Mouse (Mus musculus) heart, adult 11 months (tissue): ENCODE measurements around the gene Dohh.
A peak's percentile ranks its signal among the peaks of the same experiment; 100 is the strongest.

Experiments
- DNase-seq: peaks from one replicate; pipeline ENCODE4 v3.0.0; 2022

Gene Dohh

DNA sequence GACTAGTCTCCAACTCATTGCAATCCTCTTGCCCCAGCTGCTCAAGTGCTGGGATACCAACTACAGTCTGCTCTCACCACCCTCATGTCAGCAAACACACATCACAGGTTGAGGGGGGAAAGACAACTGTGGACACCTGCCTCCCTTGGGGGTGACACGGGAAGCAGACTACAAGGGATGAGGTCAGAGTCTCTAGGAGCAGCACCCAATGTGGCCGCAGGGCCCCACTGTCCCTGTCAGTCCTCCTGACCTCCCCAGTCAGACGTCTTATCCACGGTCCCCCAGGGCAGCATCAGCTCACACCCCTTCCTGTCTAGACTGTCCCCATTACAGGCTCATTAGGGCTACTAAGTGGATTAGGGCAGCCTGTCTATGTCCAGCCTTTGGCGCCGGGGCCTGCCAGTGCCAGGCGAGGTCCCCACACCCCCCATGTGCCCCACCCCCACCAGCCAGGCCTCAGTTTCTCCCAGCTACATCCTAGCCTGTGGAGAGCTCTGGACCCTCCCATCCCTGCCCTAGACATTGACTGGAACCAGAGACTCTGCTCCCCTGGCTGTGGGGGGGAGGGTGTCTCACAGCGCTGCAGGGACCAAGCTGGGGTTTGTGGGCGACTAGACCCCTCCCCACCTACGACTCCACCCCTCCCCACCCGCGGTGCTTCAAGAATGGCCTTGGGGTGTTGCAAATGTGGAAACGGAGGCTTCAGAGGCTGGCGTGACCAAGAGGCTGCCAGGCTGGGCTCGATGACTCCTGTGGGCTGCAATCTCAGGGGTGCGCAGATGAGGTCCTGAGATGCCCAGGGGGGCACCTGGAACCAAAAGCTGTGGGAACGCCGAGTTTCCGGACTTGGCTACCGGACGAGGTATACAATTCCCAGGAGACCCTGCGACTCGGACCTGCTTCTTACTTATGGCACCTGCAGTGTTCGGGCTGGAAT lies 22.5 kb downstream of the Dohh start:
- peak; percentile 96 for DNase-seq

DNA sequence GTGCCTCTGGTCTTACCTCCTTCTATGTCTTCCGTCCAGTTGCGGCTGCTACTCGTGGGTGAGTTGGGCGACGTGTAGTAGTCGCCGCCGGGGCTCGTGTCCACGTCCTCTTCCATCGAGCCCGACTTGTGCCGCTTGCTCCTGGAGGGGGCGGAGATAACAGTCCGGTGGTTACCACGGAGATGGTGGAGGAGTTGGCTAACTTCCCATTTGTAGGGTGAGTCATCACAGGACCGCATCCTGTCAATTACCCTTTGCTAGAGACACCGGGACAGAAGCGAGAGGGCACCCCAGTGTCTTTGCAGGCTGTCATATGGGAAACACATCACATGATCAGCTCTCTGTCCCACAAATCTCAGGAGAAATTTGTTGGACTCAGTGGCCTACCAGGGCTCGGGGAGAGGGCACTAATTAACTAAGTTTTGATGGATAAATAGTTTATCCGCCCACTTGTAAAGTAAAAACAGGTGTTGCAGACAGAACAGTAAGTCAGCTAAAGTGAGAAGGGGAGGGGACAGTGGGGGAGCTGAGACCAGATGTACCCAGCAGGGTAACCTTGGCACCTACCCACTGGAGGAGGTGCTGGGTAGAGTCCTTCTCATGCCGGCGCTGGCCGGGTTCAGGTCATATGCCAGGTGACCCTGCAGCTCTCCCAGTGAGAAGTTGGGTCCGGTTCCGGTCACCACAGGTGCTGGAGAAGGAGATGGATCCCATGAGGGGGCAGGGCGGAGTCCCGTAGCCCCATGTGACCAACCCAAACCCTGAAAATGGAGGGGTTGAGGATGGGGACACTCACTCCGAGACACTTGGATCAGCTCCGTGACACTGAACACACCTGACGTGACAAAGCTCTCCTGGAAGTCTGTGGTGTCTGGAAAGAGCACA lies 23.6 kb downstream of the Dohh start:
- peak; percentile 99 for DNase-seq

DNA sequence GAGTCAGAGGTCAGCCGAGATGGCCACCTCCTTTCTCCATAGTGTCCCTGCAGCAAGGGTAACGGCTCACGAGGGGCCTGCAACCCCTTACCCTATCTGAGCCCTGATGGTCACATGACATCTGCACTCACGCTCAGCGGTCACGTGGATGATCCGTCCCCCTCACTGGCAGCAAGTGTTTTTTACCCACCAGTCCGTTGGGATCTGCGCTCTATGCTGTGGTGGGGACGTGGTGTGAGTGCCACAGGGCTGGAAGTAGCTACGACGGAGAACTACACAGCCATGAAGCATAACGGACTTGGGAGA lies 24.1 kb downstream of the Dohh start:
- peak; percentile 95 for DNase-seq

DNA sequence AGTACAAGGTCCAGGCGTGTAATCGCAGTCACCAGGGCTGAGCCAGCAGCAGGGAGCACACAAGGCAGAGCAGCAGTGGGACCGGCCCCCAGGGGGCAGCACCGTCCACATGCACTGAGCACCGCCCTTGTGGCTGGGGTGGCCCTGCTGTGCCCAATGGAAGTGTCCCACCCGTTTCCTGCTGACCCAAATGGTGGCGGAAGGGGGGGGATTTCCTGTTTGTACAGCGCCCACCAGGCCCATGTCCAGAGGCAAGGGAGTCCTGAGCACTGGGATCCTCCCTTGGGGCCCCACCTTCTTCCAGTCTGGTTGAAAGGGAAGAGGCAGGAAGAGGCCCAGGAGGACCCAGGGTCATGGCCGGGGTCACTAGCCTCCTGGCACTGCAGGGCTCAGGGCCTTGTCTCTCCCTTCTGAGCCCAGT lies 24.7 kb downstream of the Dohh start:
- DNase-seq = peak; percentile 100

DNA sequence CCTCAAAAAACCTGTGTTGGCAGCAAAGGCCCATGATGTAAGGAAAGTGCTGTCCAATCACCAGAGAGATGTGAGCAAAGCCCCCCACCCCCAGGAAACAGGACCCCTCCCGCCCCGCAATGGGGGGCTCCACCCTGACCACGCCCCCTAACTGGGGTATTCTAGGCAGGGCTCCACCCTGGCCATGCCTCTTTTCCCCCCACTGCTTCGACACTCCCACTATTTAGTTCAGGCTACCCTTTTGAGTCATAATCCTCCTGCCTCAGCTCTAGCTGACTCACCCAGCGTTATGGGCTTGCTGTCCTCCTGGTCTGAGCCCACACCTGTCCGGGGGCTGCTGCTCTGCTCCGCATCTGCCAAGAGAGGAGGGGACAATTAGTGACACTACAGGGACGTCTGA lies 25.1 kb downstream of the Dohh start:
- DNase-seq = no peak

DNA sequence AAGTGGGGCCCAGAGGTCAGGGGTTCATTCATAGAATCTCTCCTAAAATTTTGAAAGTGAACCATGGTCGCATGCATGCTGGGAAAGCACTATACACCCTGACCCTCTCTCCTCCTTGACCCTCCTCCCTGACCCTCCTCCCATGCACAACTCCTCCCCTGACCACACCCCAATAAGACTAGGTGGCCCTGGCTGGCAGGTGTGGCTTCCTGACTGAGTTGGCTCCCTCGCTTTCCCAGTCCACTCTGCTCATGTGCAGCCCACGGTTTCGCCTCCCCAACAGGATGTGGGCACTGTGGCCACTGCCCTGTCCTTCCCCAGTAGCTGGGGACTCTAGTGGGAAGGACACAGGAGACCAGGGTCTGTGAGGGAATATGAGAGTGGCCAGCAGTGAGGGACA lies 26.1 kb downstream of the Dohh start:
- DNase-seq = peak; percentile 97

DNA sequence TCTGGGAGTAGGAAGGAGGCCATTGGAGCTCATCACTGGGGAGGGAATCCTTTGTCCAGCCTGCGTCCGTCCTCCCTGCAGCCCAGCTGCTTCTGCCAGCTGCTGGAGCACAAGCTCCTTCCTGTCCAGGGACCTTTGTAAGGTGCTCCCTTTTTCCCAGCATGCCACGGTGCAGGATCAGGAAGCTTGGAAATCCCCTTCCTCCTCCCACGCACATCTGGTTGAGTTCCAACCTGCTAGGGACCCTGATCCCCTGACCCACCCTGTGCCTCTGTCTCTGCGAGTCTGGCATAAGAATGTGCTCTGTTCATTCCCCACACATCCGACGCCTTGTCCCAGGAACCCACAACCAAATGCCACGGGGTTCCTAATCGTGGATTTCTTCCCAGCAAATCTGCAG lies 26.8 kb downstream of the Dohh start:
- peak; percentile 98 for DNase-seq

DNA sequence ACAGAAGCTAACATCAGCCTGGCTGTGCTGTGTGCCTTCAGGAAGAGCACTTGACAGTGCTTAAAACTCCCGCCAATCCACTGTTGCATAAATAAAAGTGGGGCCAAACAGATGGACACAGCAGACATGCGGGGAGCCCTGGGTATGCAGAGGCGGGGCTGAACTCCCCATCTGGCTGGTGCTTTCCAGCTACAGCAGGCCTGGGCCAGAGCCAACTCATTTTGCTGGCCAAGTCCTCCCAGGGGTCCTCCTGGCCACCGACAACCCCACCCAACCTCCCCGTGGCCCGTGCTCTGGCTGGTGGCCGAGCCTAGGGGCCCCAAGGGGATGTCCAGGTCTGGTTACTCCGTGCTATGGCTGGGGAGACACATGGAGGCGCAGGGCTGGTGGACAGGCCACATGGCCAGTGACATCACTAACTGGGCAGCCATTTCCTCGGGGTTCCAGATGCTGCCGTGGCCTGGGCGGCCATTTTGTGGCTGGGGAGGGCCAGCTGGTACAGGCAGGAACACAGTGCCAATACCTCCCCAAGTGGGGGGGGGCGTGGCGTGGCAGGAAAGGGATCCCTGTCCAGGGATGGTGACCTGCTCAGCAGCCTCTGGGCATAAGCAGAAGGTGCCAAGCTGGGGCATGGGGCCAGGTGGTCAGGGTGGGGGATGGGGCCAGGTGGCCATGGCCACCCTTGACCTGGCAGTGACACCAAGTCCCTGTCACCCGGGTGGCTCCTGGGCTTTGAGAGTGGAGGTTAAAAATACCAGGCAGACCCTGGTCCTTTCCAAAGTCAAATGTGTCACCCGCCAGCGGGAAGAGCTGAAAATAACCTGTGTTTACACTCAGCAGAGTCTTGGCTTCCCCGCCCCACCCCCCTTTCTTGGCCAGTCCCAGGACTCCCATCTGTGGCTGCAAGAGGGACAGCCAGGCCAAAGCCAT lies 27.5 kb downstream of the Dohh start:
- DNase-seq = peak; percentile 100

DNA sequence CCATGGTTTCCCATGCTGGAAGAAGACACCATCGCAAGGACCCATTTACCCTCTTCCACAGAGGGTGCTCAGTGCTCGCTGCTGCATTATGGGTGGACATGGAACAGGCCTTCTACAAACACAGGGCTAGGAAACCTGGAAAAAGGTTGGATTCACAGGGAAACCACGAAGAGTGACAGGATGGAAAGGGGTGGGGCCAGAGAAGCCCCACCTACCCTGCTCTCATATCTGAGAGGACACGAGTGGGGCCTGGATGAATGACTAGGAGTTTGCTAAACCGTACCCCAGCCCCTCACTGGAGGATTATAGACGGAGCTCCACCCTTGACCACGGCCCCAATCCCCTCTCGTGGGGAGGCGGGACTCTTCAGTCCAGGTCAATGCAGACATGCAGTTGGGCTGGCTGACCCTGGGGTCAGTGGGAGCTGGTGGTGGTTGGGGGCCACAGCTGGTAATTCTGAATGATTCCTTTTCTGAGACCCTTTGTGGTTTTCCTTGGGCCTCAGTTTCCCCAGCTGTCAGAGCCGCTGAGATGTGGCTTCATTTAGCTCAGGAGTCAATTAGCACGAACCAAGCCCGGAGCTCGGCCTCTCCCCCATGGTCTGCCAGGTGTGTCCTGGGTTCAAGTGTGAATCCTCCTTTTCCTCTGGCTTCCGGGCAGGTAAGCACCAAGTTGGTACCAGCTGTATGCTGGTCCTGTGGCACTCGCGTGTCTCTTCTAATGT lies 28.5 kb downstream of the Dohh start:
- DNase-seq = peak; percentile 97

DNA sequence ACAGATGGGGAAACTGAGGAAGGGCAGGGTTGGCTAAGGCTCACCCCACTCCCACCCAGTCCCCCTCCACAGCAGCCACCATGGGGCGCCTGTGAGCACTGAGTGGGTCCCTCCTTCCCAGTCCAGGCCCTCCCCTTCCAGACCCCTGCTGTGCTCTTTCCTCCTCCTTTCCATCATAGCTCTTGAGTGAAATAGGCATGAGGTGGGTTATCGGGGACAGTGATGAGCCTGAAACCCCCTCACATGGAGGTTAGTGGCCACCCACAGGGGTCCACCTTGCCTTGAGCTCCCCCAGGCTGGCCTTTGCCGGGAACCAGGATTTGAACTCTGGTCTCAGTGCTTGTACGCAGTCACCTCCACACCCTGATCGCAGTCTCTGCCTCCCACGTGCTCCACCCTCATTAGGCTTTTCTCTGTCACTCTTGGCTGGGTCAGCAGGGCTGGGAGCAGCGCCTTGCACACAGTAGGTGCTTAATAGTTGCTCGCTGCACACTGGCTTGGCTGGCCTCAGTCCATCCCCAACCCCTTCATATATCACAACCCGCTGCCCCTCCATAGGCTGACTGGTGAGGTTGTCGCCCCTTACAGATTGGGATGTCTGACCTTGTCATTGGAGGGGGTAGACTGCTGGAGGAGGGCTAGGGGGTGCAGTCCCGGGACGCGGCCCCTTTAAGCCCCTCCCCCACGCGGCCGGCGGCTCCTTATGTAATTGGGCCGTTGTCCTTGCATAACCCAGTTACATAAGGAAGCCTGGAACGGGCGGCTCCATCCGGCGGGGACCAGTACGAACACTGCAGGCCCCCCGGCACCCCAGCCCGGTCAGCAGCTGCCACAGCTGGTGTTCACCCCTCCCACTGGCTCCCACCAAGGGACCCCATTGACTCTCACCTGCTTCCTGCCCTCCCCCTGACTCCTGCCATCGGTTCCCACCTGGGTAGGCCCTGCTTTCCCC lies 29.4 kb downstream of the Dohh start:
- peak; percentile 100 for DNase-seq

DNA sequence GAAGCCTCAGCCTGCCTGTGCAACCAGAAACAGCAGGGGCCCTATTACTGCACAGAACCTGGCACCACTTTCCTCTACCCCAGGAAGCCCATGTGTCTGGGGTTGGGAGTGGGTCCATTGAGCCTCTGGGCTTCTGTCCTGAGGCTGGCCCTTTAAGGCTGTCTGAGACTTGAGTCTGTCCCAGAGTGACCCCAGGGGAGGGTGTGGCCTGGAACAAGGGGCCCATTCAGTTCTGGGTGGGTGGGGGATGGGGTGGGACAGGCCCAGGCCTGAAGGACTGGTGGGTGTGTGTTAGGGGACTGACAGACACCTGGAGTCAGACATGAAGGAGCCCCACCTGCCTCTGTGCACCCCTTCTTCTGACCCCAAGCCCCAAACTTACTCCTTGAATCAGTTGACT lies 30.5 kb downstream of the Dohh start:
- peak; percentile 98 for DNase-seq

DNA sequence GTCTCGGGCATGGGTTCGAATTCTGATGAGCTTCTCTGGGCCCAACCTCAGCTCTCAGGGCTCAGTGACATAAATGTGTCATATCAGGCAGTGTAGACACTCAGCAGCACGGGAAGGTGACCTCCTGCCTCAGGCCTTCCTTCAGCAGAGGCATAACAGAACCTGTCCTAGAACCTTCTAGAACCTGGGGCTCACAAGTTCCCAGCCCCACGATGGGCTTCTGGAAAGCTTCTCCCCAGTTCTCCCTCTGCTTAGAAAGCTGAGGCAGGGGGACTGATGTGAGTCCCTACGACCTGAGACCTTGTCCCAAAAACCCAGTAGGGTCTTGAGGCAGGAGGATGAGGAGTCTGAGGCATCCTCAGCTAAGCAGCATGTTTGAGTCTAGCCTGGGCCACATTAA lies 30.9 kb downstream of the Dohh start:
- no peak for DNase-seq

DNA sequence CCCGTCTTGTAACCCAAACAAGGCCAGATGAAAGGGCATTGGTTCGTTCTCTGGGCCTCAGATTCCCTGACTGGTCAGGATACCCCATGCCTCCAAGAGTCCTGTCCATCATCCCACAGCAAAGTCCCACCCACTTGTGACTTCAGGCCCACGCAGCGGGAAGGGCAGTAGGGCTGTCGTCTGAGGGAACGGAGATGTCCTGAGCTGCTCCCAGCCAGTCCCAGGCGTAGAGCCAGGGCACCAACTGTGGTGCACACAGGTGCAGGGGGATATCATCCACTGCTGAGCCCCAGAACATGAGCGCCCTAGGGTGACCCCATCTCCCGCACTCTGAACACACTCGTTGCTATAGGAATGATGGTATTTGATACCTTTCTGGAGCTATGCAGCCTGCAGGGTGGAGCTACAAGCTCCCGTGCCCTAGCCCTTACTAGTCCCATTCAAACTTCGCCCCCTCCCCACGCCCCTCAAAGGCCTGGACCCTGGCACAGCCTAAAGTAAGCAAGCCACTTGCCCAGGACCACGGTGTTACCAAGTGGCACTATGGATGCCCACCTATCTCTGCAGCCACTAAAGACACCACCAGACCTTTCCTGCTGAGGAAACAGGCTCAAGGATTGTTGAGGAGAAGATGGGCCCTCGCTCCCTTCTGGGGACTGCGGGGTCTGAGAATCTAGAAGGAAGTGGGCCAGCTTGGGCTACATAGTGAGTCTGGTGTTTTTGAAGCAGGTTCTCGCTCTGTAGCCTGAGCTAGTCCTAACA lies 31.5 kb downstream of the Dohh start:
- DNase-seq = peak; percentile 98

DNA sequence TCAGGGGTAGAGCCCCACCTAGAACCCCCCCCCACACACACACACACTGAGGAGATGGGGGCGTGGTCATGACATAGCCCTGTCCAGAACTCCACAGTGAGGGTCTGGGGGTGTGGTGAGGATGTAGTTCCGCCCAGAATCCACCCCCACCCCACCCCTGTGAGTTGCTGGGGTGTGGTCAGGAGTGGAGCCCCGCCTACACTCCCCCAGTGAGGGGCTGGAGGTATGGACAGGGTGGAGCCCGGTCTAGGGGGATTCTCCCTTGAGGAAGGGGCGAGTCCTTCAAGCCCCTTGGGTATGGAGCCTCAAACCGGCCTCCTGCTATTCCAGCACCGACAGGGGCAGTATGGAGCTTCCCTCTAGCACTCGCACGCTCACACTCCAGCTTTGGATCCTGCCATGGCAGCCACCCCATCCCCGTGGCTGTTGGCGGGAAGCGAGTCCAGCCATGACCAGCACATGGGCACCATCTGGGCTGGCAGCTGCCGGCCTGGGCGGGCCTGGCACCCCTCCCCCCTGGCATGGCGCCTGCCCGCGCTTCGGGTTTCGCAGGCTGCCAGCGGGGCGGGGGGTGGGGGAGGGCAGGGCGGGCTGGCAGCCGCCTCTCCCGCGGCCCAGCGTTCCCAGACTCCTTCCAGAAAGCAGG lies 32.5 kb downstream of the Dohh start:
- DNase-seq = peak; percentile 99

DNA sequence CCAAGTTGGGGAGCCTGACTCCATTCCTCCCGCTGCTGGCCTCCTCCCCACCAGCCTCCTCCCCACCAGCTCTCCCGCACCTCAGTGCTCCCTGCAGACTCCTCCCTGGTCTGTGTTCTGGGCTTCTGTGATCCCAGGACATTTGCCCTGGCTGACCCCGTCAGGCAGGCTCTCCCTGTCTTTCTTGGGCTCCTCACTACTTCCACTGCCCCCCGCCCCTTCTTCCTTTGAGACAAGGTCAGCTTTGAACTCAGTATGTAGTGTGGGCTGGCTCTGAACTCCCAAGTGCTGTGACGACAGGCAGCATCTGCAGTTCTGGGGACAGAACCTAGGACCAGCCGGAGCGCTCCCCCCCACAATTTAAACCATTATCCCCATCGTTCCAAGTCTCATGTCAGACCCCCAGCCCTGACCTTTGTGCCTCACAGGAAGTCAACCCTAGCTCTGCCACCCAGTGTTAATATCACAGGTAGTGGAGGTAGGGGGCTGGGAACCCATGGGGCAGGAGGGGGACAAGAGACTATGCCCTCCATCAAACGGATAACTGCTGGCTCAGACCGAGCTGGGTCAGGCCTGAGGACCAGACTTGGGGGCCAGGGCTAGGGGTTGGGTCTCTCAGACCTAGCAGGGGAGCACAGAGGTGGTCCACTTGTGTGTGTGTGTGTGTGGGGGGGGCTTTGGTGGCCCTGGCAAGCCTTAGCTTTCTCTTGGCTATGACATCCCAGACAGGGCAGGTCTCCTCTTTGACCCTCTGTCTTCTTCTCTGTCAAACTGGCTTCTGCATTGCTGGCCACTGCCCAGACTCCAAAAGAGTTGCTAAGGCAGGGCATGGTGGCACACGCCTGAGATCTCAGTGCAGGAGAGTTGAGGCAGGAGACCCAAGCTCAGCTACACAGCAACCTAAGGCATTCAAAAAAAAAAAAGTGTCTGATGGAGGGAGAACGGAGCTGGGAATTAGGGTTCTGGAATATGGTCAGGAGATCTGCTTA lies 33.3 kb downstream of the Dohh start:
- DNase-seq = peak; percentile 96

DNA sequence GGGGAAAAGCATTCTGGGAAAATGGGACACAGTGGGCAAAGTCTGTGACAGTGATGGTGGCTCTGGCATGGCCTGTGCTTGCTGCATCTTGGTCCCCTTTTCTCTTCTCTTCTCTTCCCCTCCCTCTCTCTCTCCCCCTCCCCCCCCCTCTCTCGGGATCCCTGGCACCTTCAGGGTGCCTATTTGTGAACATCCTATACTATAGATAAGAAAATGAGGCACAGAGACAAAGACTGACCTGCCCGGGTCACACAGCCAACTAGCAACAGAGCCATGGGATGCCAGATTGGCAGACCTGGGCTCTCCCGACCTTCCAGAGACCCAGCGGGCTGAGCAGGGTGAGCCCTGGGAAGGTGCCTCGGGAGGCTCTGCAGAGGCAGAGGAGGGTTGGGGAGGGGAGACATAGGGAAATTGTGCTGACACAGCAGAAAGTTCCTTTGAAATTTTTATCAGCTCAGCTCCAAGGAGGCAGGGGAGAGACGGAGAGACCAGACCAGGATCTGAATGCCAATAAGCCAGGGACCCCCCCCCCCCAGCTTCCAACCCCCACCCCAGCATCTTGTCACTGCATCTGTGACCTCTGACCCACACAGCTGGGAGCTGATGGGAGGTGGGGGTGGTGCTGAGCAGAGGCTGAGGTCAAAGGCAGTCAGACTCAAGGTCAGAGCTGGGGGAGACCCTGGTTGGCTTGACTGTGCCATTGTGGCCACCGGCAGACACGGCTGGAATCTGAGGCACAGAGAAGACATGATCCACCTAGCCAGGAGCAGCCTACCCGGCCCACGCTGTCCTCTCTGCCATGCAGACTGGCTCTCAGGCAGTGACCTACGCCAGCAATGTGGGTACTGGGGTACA lies 34.2 kb downstream of the Dohh start:
- DNase-seq = peak; percentile 93
